Mouse (Mus musculus): ENCODE data around the gene Tmem39a. TPM values are rescaled to one million over a fixed set of nuclear protein-coding genes. Genes with fewer than 3 reads are reported as not detected.

Tmem39a gene
- total and polyA plus RNA-seq, 3 experiments = 38.1 to 352 (median 116) TPM

- Histone ChIP-seq H3K27me3 (ENCODE audit: control insufficient read depth in 1 of 2, insufficient read depth in 2 of 2, low read length in 2 of 2) (peaks cover 0 to 11% of the 10 kb centered on the region in 2 experiments; a peak in 2 of 4 replicates), H3K27ac (ENCODE audit: control insufficient read depth, low read depth, low read length) (peak within 1 kb of the TSS; percentile 33; the same call in 1 of the 2 replicates), H3K4me1 (ENCODE audit: control insufficient read depth in 1 of 2, insufficient read depth in 2 of 2, low read length in 2 of 2) (peaks cover 2 to 7% of the 10 kb centered on the region in 2 experiments; a peak in 3 of 4 replicates), H3K9me3 (replicated peaks; ENCODE audit: insufficient read depth, low read length) (no peaks in the 10 kb centered on the region), H3K36me3 (ENCODE audit: control insufficient read depth in 1 of 2, insufficient read depth in 2 of 2, low read length in 2 of 2) (peaks cover 2 to 12% of the 10 kb centered on the region in 2 experiments; a peak in 3 of 4 replicates), H3K4me3 (ENCODE audit: control insufficient read depth in 1 of 2, insufficient read depth in 1 of 2, low read depth in 2 of 2, low read length in 2 of 2) (peak within 1 kb of the TSS; percentile 73 to 76), H3K9ac (ENCODE audit: control insufficient read depth, low read depth, low read length, poor library complexity, severe bottlenecking) (peak within 1 kb of the TSS; percentile 58), H3K79me2 (ENCODE audit: control insufficient read depth, insufficient read depth, low read length, poor library complexity) (peaks cover 6% of the 10 kb centered on the region; the same call in 1 of the 2 replicates)
- peak; percentile 85 for DNase-seq (ENCODE audit: low read depth, low spot score)
- peak; percentile 90 for TF ChIP-seq MXI1 (IDR thresholded peaks at IDR 0.05; ENCODE audit: low read depth, low read length)
- TF ChIP-seq E2F4 (IDR thresholded peaks at IDR 0.05; ENCODE audit: borderline replicate concordance, low read depth, low read length) = no peak
- peak; percentile 68 for TF ChIP-seq TCF12 (IDR thresholded peaks at IDR 0.05; ENCODE audit: low read depth, low read length)
- TF ChIP-seq SIN3A (IDR thresholded peaks at IDR 0.05; ENCODE audit: low read length) = peak; percentile 75
- TF ChIP-seq MAX (IDR thresholded peaks at IDR 0.05; ENCODE audit: low read length) = peak; percentile 94
- peak; percentile 92 for TF ChIP-seq MYC (IDR thresholded peaks at IDR 0.05; ENCODE audit: low read depth, low read length)
- TF ChIP-seq EP300 (IDR thresholded peaks at IDR 0.05; ENCODE audit: low read depth in 1 of 2, low read length in 2 of 2) = peak in 1 of 2 experiments; percentile 49; a peak in 2 of 4 replicates
- TF ChIP-seq ZC3H11A (IDR thresholded peaks at IDR 0.05; ENCODE audit: low read depth, low read length) = no peak
- TF ChIP-seq POLR2AphosphoS2 (IDR thresholded peaks at IDR 0.05; ENCODE audit: low read length) = peak; percentile 20; the same call in 1 of the 2 replicates
- TF ChIP-seq MAFK (IDR thresholded peaks at IDR 0.05; ENCODE audit: borderline replicate concordance, low read depth, low read length) = no peak
- peak; percentile 92 for TF ChIP-seq BHLHE40 (IDR thresholded peaks at IDR 0.05; ENCODE audit: borderline replicate concordance, low read depth, low read length)
- peak; percentile 69; the same call in 1 of the 2 replicates for TF ChIP-seq MAZ (IDR thresholded peaks at IDR 0.05; ENCODE audit: low read depth, low read length)
- peak; percentile 56; the same call in 1 of the 2 replicates for TF ChIP-seq GABPA (IDR thresholded peaks at IDR 0.05; ENCODE audit: low read depth, low read length)
- TF ChIP-seq RAD21 (IDR thresholded peaks at IDR 0.05; ENCODE audit: low read depth, low read length) = no peak
- TF ChIP-seq UBTF (IDR thresholded peaks at IDR 0.05; ENCODE audit: borderline replicate concordance, insufficient read depth, low read depth, low read length) = no peak
- no peak for TF ChIP-seq SMC3 (IDR thresholded peaks at IDR 0.05; ENCODE audit: low read depth, low read length)
- TF ChIP-seq KAT2A (conservative IDR thresholded peaks at IDR 0.05; ENCODE audit: low read depth, low read length) = peak; percentile 61; the same call in 1 of the 2 replicates
- peak; percentile 90; the same call in 1 of the 2 replicates for TF ChIP-seq CHD1 (IDR thresholded peaks at IDR 0.05; ENCODE audit: low read depth, low read length)
- no peak for TF ChIP-seq JUND (IDR thresholded peaks at IDR 0.05; ENCODE audit: low read depth, low read length)
- TF ChIP-seq ELF1 (IDR thresholded peaks at IDR 0.05; ENCODE audit: low read depth, low read length) = peak; percentile 65; the same call in 1 of the 2 replicates
- peak; percentile 58; the same call in 1 of the 2 replicates for TF ChIP-seq RCOR1 (IDR thresholded peaks at IDR 0.05; ENCODE audit: low read depth, low read length)
- TF ChIP-seq TBP (IDR thresholded peaks at IDR 0.05; ENCODE audit: low read depth, low read length) = peak; percentile 77
- TF ChIP-seq TAL1 (IDR thresholded peaks at IDR 0.05; ENCODE audit: low read length) = no peak
- TF ChIP-seq MEF2A (IDR thresholded peaks at IDR 0.05; ENCODE audit: extremely low read depth, insufficient replicate concordance, low read depth, low read length, poor library complexity, severe bottlenecking) = no peak
- TF ChIP-seq ZNF384 (IDR thresholded peaks at IDR 0.05; ENCODE audit: low read depth, low read length) = no peak
- TF ChIP-seq USF2 (IDR thresholded peaks at IDR 0.05; ENCODE audit: borderline replicate concordance in 1 of 2, insufficient read depth in 1 of 2, low read depth in 1 of 2, low read length in 2 of 2) = peak in 1 of 2 experiments; percentile 67; a peak in 1 of 4 replicates
- peak; percentile 78 for TF ChIP-seq NELFE (IDR thresholded peaks at IDR 0.05; ENCODE audit: low read depth, low read length)
- no peak for TF ChIP-seq MYB (IDR thresholded peaks at IDR 0.05; ENCODE audit: low read depth, low read length)
- no peak for TF ChIP-seq POLR2AphosphoS5 (IDR thresholded peaks at IDR 0.05; ENCODE audit: borderline replicate concordance, low read depth, low read length)
- no peak for TF ChIP-seq CHD2 (IDR thresholded peaks at IDR 0.05; ENCODE audit: low read length)
- peak; percentile 94 for TF ChIP-seq USF1 (IDR thresholded peaks at IDR 0.05; ENCODE audit: low read depth, low read length)
- TF ChIP-seq ZKSCAN1 (IDR thresholded peaks at IDR 0.05; ENCODE audit: low read depth, low read length) = no peak
- 0 out of 2 replicates have a peak, but pooled peaks have one; percentile 16 for TF ChIP-seq ETS1 (IDR thresholded peaks at IDR 0.05; ENCODE audit: low read depth, low read length)
- peak; percentile 93 for TF ChIP-seq HCFC1 (IDR thresholded peaks at IDR 0.05; ENCODE audit: low read depth, low read length)
Observed at GRCm38 (mm10) chr16:38549479-38550396, 8.8 kb upstream of the Tmem39a start, which contains the start of gene Poglut1. Gene Poglut1, minus strand, starts transcription at chr16:38550258.

All from MEL (cell line).